18 mouse cellular contexts compared by ENCODE assay signal in the genomic region with DNA sequence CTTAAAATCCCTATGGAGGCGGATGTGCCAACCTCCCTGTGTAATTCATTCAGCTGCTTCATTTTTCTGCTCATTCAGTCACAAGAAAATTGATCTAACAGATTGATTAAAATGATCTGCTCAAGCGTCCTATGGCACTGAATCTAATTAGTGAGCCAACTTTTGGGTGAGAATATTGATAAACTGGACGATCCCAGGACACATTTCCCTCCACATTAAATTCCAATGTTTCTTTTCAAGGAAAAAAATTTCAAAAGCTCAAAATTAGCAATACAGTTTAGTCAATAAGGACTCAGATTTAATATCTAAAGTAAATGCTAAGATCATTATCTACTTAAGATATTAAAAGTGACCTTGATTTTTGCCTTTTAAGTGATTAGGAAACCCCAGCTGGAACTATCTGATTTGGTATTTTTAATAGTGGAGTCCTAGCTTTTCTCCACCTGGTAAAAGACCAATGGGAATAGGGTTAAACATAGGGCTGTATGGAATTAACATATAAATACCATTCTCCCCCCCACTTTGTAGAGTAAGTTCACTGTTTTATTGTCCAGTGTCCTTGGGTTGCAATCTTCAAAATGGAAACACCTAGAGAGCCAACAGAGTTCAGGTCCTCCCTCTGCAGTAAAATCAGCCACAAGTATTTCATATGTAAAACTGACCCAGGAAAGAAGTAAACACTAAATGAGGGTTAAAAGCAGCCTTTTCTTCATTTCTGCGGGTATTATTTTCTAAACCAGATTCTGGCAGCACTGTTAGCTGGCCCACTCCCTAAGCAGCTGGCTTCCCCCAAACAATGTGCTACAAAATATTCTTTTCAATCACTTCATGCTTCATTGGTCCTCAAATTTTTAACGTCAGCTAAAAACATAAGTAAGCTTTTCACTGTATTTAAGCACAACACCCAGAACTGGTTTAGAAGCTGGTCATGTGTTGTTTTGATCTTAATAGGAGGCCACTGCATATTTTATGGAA. TPM values are rescaled to one million over a fixed set of nuclear protein-coding genes. Genes with fewer than 3 reads are reported as not detected.
DNase-seq lines count a peak whose midpoint lies in the region; ATAC-seq lines count a peak whose summit lies in the region.
"Had no signal": no experiment of that assay in that cellular context is flagged by ENCODE, and none has a peak within 500 bp of the region (broad histone marks: within the 10 kb centered on the region; RNA-seq: fewer than 3 reads in every experiment).

No protein-coding gene starts in this region.

- H3K4me1 ChIP-seq in forebrain, embryonic 13.5 days = peaks cover 36% of the 10 kb centered on the region
- peaks cover 9% of the 10 kb centered on the region for H3K4me1 ChIP-seq in hindbrain, embryonic 16.5 days (ENCODE audit: control insufficient read depth, insufficient read depth, low read depth, low read length)
- H3K4me1 ChIP-seq: embryonic facial prominence, embryonic 15.5 days had no signal

- H3K4me3 ChIP-seq in forebrain, embryonic 13.5 days = no peak overlapping the region
- no peak overlapping the region for H3K4me3 ChIP-seq in hindbrain, embryonic 16.5 days (ENCODE audit: low read length)
- H3K4me3 ChIP-seq: embryonic facial prominence, embryonic 15.5 days; left cerebral cortex, adult 2 months had no signal

- 18% methylated on average over 5 of the region's 5 CpGs for WGBS in forebrain, embryonic 13.5 days
- 18% methylated on average over 5 of the region's 5 CpGs for WGBS in hindbrain, embryonic 16.5 days

- ATAC-seq in forebrain, embryonic 13.5 days = no peak
- ATAC-seq in hindbrain, embryonic 16.5 days = no peak
- no peak for ATAC-seq in CD4-positive, CD25-positive, alpha-beta regulatory T cell, adult 4 months
- ATAC-seq in inflammation-experienced regulatory T-cells, adult 6 months = no peak

- H3K9me3 ChIP-seq in forebrain, embryonic 13.5 days (replicated peaks) = no peaks in the 10 kb centered on the region
- no peaks in the 10 kb centered on the region for H3K9me3 ChIP-seq in hindbrain, embryonic 16.5 days (ENCODE audit: control insufficient read depth, low read length)
- H3K9me3 ChIP-seq: embryonic facial prominence, embryonic 15.5 days had no signal

- H3K4me2 ChIP-seq in forebrain, embryonic 13.5 days = no peak overlapping the region
- no peak overlapping the region for H3K4me2 ChIP-seq in hindbrain, embryonic 16.5 days (ENCODE audit: low read length)
- H3K4me2 ChIP-seq: embryonic facial prominence, embryonic 15.5 days; liver, embryonic 11.5 days had no signal

- intact Hi-C loops in left cerebral cortex, postnatal 4 days (cut with DNase I) = loop anchor here (10.0 kb wide), 1 partner anchor 195 kb away; a partner anchor contains a TSS
- intact Hi-C loops in left cerebral cortex, postnatal 14 days (cut with DNase I) = no loop called here

- H3K27ac ChIP-seq in forebrain, embryonic 13.5 days = peak overlapping the region; percentile 51; the same call in 1 of the 2 replicates
- 0 out of 2 replicates have a peak overlapping the region, but pooled peaks have one; percentile 23 for H3K27ac ChIP-seq in hindbrain, embryonic 16.5 days (ENCODE audit: low read depth, low read length)
- H3K27ac ChIP-seq: left cerebral cortex, adult 2 months had no signal

- peaks cover 19% of the 10 kb centered on the region; the same call in 1 of the 2 replicates for H3K36me3 ChIP-seq in forebrain, embryonic 13.5 days (ENCODE audit: poor library complexity, severe bottlenecking)
- peaks cover 6% of the 10 kb centered on the region for H3K36me3 ChIP-seq in hindbrain, embryonic 16.5 days (ENCODE audit: control insufficient read depth, insufficient read depth, low read length)

- DNase-seq in left cerebral cortex, postnatal 4 days = peak; percentile 7
- DNase-seq in left cerebral cortex, postnatal 14 days (ENCODE audit: low spot score in 2 of 2) = no peak
- DNase-seq in retina, embryonic 14.5 days (ENCODE audit: low spot score) = peak; percentile 27
- DNase-seq in thymus, adult 18-20 months = no peak
- DNase-seq: adrenal gland, adult 2 months; heart, adult 18-20 months; heart, postnatal 14 days; kidney, adult 18-20 months; kidney, postnatal 4 days; lung, postnatal 10 days; spleen, adult 18-20 months had no signal

- no peaks in the 10 kb centered on the region for H3K27me3 ChIP-seq in forebrain, embryonic 13.5 days
- no peaks in the 10 kb centered on the region for H3K27me3 ChIP-seq in hindbrain, embryonic 16.5 days (replicated peaks; ENCODE audit: control insufficient read depth, insufficient read depth, low read length)
- H3K27me3 ChIP-seq: embryonic facial prominence, embryonic 15.5 days had no signal

- no peak overlapping the region for H3K9ac ChIP-seq in forebrain, embryonic 13.5 days
- no peak overlapping the region for H3K9ac ChIP-seq in hindbrain, embryonic 16.5 days (ENCODE audit: low read depth, low read length)
- H3K9ac ChIP-seq: embryonic facial prominence, embryonic 15.5 days had no signal

RNA-seq across cellular contexts. Expression of a gene that starts 16.9 kb away (rescaled TPM):
- total RNA-seq in left cerebral cortex, postnatal 4 days (2021) = 10 to 100 TPM; 72.5 to 73.8 TPM
- 10 to 100 TPM; 58.5 to 63.3 TPM for total RNA-seq in left cerebral cortex, postnatal 14 days (2021)
- 146 and 156 TPM in 2 replicates for polyA plus RNA-seq in forebrain, embryonic 13.5 days (2015; fragmentation: Nextera tagmentation; extraction: Ambion mirVana)
- polyA plus RNA-seq in hindbrain, embryonic 16.5 days (2015; fragmentation: Nextera tagmentation; extraction: Ambion mirVana) = 140 and 141 TPM in 2 replicates
- 100 to 1,000 TPM; 150 to 165 TPM for polyA plus RNA-seq in CD4-positive, CD25-positive, alpha-beta regulatory T cell, adult 4 months (2017; shearing (Covaris generic))
- 100 to 1,000 TPM; 149 to 161 (median 153) TPM for polyA plus RNA-seq in inflammation-experienced regulatory T-cells, adult 6 months (2017; shearing (Covaris generic))

RNA-seq across cellular contexts. Expression of a gene that starts 40.8 kb away (rescaled TPM):
- total RNA-seq in left cerebral cortex, postnatal 4 days (2021) = 10 to 100 TPM; 24.0 to 26.0 TPM
- 10 to 100 TPM in 1 of 2 experiments, 1 to 10 TPM in 1; 7.1 to 10.3 TPM for total RNA-seq in left cerebral cortex, postnatal 14 days (2021)
- polyA plus RNA-seq in forebrain, embryonic 13.5 days (2015; fragmentation: Nextera tagmentation; extraction: Ambion mirVana) = 172 and 197 TPM in 2 replicates
- polyA plus RNA-seq in hindbrain, embryonic 16.5 days (2015; fragmentation: Nextera tagmentation; extraction: Ambion mirVana) = 67.0 and 76.0 TPM in 2 replicates
- 100 to 1,000 TPM in 1 of 2 experiments, 10 to 100 TPM in 1; 95.2 to 114 TPM for polyA plus RNA-seq in CD4-positive, CD25-positive, alpha-beta regulatory T cell, adult 4 months (2017; shearing (Covaris generic))
- 100 to 1,000 TPM in 2 of 3 experiments, 10 to 100 TPM in 1; 93.0 to 227 (median 108) TPM for polyA plus RNA-seq in inflammation-experienced regulatory T-cells, adult 6 months (2017; shearing (Covaris generic))

Comparison
In these comparisons a context has a peak if more than half of its experiments do, and no peak if none do; other contexts are left out.
1. DNase-seq: peak in left cerebral cortex, postnatal 4 days (single experiment) and retina, embryonic 14.5 days (single experiment); none in left cerebral cortex, postnatal 14 days (0 of 2) and thymus, adult 18-20 months (0 of 2).